Mouse (Mus musculus) midbrain, embryonic 15.5 days (tissue): Measurements from ENCODE around the gene Ctnnd2. TPM values are rescaled to one million over a fixed set of nuclear protein-coding genes. Genes with fewer than 3 reads are reported as not detected.

ENCODE experiments used
- ATAC-seq: fragments of 200-750 bp; cut with Nextera tagmentation; replicated peaks from 2 replicates; pipeline ENCODE4 v1.8.0; 2017; ENCODE audit warnings: moderate TSS enrichment
- H3K27ac ChIP-seq: fragments of 300-500 bp; sonication (generic); 2 replicates; pipeline ENCODE4 v1.5.1; 2015; ENCODE audit warnings: mild to moderate bottlenecking, inconsistent platforms
- H3K27me3 ChIP-seq: fragments of 300-500 bp; sonication (generic); replicated peaks from 2 replicates; pipeline ENCODE4 v1.6.1; 2015; ENCODE audit warnings: inconsistent platforms
- H3K36me3 ChIP-seq: fragments of 300-500 bp; sonication (generic); replicated peaks from 2 replicates; pipeline ENCODE4 v1.6.1; 2015; ENCODE audit warnings: inconsistent platforms
- H3K4me1 ChIP-seq: fragments of 300-500 bp; sonication (generic); 2 replicates; pipeline ENCODE4 v1.6.1; 2015; ENCODE audit warnings: inconsistent platforms
- H3K4me2 ChIP-seq: fragments of 300-500 bp; sonication (generic); 2 replicates; pipeline ENCODE4 v1.6.1; 2015; ENCODE audit warnings: inconsistent platforms, mild to moderate bottlenecking, moderate library complexity
- H3K4me3 ChIP-seq: fragments of 300-500 bp; sonication (generic); 2 replicates; pipeline ENCODE4 v1.5.1; 2015; ENCODE audit warnings: mild to moderate bottlenecking, inconsistent platforms
- H3K9ac ChIP-seq: fragments of 300-500 bp; sonication (generic); 2 replicates; pipeline ENCODE4 v1.6.1; 2015; ENCODE audit warnings: mild to moderate bottlenecking, inconsistent platforms
- H3K9me3 ChIP-seq: fragments of 300-500 bp; sonication (generic); 2 replicates; pipeline ENCODE4 v1.6.1; 2016; ENCODE audit warnings: inconsistent platforms
- WGBS: fragments of 180-500 bp; shearing (Covaris S2); methylation state at CpG from one replicate; pipeline ENCODE4 v1.1.7; 2015; ENCODE audit warnings: mixed read lengths; 5-methylcytosine and 5-hydroxymethylcytosine counted together
- polyA plus RNA-seq: library from polyadenylated mRNA; unstranded; fragments of >200 nt; fragmentation: Nextera tagmentation; extraction: Ambion mirVana; gene quantifications from 2 replicates; pipeline ENCODE4 v1.2.1, GENCODE M21; 2015

Gene Ctnnd2
- polyA plus RNA-seq, 1 experiment from 2014 or later, result 72.2 TPM

DNA sequence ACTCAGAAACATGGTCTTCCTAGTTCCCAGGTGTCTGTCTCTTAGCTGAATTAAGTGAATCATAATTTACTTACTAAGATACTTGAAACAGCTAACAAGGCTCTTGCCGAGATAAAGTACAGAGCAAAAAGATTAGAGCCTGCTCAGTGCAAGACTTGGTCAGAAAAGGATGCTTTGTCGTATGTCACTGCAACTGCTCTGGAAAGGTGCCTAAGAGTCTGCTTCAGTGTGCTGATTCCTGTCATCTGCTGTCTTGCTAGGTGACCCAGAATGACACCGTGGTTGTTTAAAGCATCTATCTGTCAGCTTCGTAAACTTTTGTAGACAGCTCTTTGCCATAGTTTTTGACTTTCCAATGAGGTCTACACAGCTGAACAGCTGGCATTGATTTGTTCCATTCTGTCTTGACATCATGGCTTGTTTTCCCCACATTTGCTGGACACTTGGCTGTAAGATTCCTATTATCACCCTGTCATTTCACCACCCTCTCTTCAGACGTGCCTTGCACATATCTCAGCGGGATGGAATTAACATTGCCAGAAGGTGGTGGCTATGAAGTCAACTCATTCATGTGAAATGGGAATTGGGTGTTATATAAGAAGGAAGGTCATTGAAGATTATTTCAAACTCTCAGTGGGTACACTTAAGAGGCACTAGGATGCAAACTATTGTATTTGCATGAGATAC lies 299.0 kb downstream of the Ctnnd2 start:
- no peaks in the 10 kb centered on the region for H3K27me3 ChIP-seq
- H3K4me3 ChIP-seq, result no peak overlapping the region
- no peak for ATAC-seq
- no peak overlapping the region for H3K4me2 ChIP-seq
- WGBS, result 74% methylated on average over 6 of the region's 6 CpGs
- H3K36me3 ChIP-seq, result no peaks in the 10 kb centered on the region
- peaks cover 16% of the 10 kb centered on the region for H3K4me1 ChIP-seq
- no peaks in the 10 kb centered on the region for H3K9me3 ChIP-seq
- H3K27ac ChIP-seq, result no peak overlapping the region
- no peak overlapping the region for H3K9ac ChIP-seq

DNA sequence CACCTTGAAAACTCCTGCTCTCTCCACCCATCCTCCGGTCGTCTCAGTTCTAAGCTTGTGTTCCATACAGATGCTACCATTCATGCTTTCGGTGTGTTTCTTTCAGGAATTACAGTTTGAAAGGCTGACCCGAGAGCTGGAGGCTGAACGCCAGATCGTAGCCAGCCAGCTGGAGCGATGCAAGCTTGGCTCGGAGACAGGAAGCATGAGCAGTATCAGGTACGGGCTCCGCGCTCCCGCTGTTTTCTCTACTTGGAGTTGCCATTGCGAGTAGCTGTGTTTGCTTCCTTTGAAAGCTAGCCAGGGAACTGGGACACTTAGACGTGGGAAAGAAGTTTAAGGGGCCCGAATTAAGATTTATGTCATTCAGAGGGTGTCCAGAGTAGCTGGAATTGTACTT lies 308.3 kb downstream of the Ctnnd2 start:
- Histone ChIP-seq H3K27ac (no peak overlapping the region), H3K27me3 (no peaks in the 10 kb centered on the region), H3K36me3 (no peaks in the 10 kb centered on the region), H3K4me2 (no peak overlapping the region), H3K9me3 (no peaks in the 10 kb centered on the region), H3K9ac (no peak overlapping the region), H3K4me3 (no peak overlapping the region), H3K4me1 (no peaks in the 10 kb centered on the region)
- no peak; the same call in 1 of the 2 replicates for ATAC-seq
- 68% methylated on average over 15 of the region's 15 CpGs for WGBS

DNA sequence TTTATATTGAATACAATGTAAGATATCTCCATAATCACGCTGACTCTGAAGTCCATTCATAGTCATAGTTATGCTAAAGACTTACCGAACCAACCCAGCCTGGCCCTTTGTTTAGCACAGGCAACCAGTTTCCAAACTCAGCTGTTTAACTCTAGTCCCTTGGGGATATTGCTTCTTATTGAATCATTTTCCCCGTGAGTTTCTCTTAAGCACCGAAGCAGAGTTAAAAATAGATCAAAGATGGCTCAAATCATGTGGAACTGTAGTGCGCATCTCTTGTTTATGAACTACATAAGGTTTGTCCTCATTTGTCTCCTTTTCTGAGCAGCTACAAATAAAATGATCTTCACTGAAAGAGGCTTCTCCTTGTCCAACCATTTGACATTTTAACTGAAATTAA lies 334.1 kb downstream of the Ctnnd2 start:
- Histone ChIP-seq H3K4me3 (no peak overlapping the region), H3K9ac (no peak overlapping the region), H3K27me3 (no peaks in the 10 kb centered on the region), H3K36me3 (no peaks in the 10 kb centered on the region), H3K9me3 (no peaks in the 10 kb centered on the region), H3K27ac (0 out of 2 replicates have a peak overlapping the region, but pooled peaks have one; percentile 32), H3K4me2 (no peak overlapping the region), H3K4me1 (peaks cover 3% of the 10 kb centered on the region)
- ATAC-seq, result no peak
- 40% methylated on average over 5 of the region's 5 CpGs for WGBS

GRCm38 (mm10) chr15:30512467-30512866 lies 340.1 kb downstream of the Ctnnd2 start:
- ATAC-seq, result 0 out of 2 replicates have a peak, but pooled peaks have one; percentile 28
- Histone ChIP-seq H3K9ac (no peak overlapping the region), H3K4me2 (no peak overlapping the region), H3K4me1 (peaks cover 20% of the 10 kb centered on the region), H3K9me3 (no peaks in the 10 kb centered on the region), H3K27me3 (no peaks in the 10 kb centered on the region), H3K36me3 (no peaks in the 10 kb centered on the region), H3K27ac (peak overlapping the region; percentile 27), H3K4me3 (no peak overlapping the region)
- 23% methylated on average over 3 of the region's 3 CpGs for WGBS

GRCm38 (mm10) chr15:30513122-30513521 lies 340.7 kb downstream of the Ctnnd2 start:
- H3K4me1 ChIP-seq, result peaks cover 20% of the 10 kb centered on the region
- H3K4me3 ChIP-seq, result no peak overlapping the region
- ATAC-seq, result 0 out of 2 replicates have a peak, but pooled peaks have one; percentile 40
- no peak overlapping the region for H3K9ac ChIP-seq
- no peaks in the 10 kb centered on the region for H3K27me3 ChIP-seq
- no peaks in the 10 kb centered on the region for H3K9me3 ChIP-seq
- no peaks in the 10 kb centered on the region for H3K36me3 ChIP-seq
- H3K27ac ChIP-seq, result 0 out of 2 replicates have a peak overlapping the region, but pooled peaks have one; percentile 24
- H3K4me2 ChIP-seq, result no peak overlapping the region

- Histone ChIP-seq H3K36me3 (no peaks in the 10 kb centered on the region), H3K4me2 (no peak overlapping the region), H3K27ac (peak overlapping the region; percentile 34; the same call in 1 of the 2 replicates), H3K4me1 (peaks cover 20% of the 10 kb centered on the region), H3K9ac (no peak overlapping the region), H3K9me3 (no peaks in the 10 kb centered on the region), H3K4me3 (no peak overlapping the region), H3K27me3 (no peaks in the 10 kb centered on the region)
- WGBS, result 29% methylated on average over 4 of the region's 4 CpGs
- ATAC-seq, result no peak; the same call in 1 of the 2 replicates
Measured at GRCm38 (mm10) chr15:30515425-30515824, 343.0 kb downstream of the Ctnnd2 start.

- Histone ChIP-seq H3K9me3 (no peaks in the 10 kb centered on the region), H3K4me1 (no peaks in the 10 kb centered on the region), H3K4me2 (no peak overlapping the region), H3K27ac (no peak overlapping the region), H3K36me3 (no peaks in the 10 kb centered on the region), H3K4me3 (no peak overlapping the region), H3K9ac (no peak overlapping the region), H3K27me3 (no peaks in the 10 kb centered on the region)
- 93% methylated on average over 5 of the region's 5 CpGs for WGBS
- ATAC-seq, result no peak
Measured at GRCm38 (mm10) chr15:30541459-30541858, 369.1 kb downstream of the Ctnnd2 start.

GRCm38 (mm10) chr15:30548263-30548662 lies 375.9 kb downstream of the Ctnnd2 start:
- no peak for ATAC-seq
- WGBS, result 76% methylated on average over 4 of the region's 4 CpGs
- Histone ChIP-seq H3K4me1 (no peaks in the 10 kb centered on the region), H3K27ac (no peak overlapping the region), H3K27me3 (no peaks in the 10 kb centered on the region), H3K4me3 (no peak overlapping the region), H3K36me3 (no peaks in the 10 kb centered on the region), H3K4me2 (no peak overlapping the region), H3K9me3 (no peaks in the 10 kb centered on the region), H3K9ac (no peak overlapping the region)

GRCm38 (mm10) chr15:30550956-30551355 lies 378.6 kb downstream of the Ctnnd2 start:
- Histone ChIP-seq H3K9ac (no peak overlapping the region), H3K4me2 (no peak overlapping the region), H3K27me3 (no peaks in the 10 kb centered on the region), H3K9me3 (no peaks in the 10 kb centered on the region), H3K36me3 (no peaks in the 10 kb centered on the region), H3K4me3 (no peak overlapping the region), H3K27ac (no peak overlapping the region), H3K4me1 (no peaks in the 10 kb centered on the region)
- 87% methylated on average over 12 of the region's 12 CpGs for WGBS
- no peak for ATAC-seq

- ATAC-seq, result no peak
- no peaks in the 10 kb centered on the region for H3K9me3 ChIP-seq
- WGBS, result 85% methylated on average over 2 of the region's 2 CpGs
- H3K36me3 ChIP-seq, result no peaks in the 10 kb centered on the region
- no peak overlapping the region for H3K4me2 ChIP-seq
- H3K27me3 ChIP-seq, result no peaks in the 10 kb centered on the region
- H3K4me1 ChIP-seq, result no peaks in the 10 kb centered on the region
- no peak overlapping the region for H3K4me3 ChIP-seq
- no peak overlapping the region for H3K9ac ChIP-seq
- H3K27ac ChIP-seq, result no peak overlapping the region
Measured at GRCm38 (mm10) chr15:30553910-30554406, 381.6 kb downstream of the Ctnnd2 start.

DNA sequence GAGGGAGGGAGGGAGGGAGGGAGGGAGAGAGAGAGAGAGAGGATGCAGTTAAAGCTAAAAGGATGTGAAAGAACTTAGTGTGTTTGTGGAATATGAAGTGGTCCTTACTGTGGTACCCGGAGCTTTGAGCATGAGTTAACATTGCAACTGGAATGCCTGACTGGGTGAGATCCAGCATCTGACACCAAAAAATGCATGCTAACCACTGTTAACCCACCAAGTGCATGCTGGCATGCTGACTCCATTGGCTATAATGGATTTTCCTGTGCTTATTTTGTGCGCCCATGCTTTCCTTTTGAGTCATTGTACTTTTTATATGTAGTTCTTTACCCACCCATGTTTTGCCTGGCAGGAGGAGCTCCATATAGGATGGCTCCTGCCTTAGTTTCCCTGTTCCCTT lies 383.4 kb downstream of the Ctnnd2 start:
- H3K9me3 ChIP-seq, result no peaks in the 10 kb centered on the region
- H3K27me3 ChIP-seq, result no peaks in the 10 kb centered on the region
- no peak overlapping the region for H3K4me3 ChIP-seq
- no peaks in the 10 kb centered on the region for H3K4me1 ChIP-seq
- no peak overlapping the region for H3K4me2 ChIP-seq
- H3K27ac ChIP-seq, result no peak overlapping the region
- ATAC-seq, result no peak
- no peak overlapping the region for H3K9ac ChIP-seq
- WGBS, result 95% methylated on average over 2 of the region's 2 CpGs
- H3K36me3 ChIP-seq, result no peaks in the 10 kb centered on the region

DNA sequence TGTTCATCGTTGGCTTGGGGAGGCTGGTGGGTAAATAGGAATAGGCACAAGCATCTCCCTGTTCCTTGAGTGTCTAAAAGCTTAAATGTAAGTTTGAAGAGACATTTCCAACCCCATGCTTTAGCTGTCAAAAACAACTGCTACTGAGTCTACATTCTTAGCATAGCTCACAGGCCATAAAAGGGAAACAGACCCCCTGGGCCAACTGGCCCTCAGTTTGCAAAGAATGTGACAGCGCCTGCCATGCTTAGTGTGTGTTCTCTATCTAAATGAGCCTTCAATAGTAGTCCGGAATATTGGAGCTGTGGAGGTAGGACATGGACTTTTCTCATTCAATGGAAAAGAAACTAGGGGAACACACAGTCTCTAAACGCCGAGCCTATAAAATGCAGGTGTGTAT lies 390.0 kb downstream of the Ctnnd2 start:
- no peaks in the 10 kb centered on the region for H3K4me1 ChIP-seq
- H3K9ac ChIP-seq, result no peak overlapping the region
- no peaks in the 10 kb centered on the region for H3K9me3 ChIP-seq
- WGBS, result 89% methylated on average over 5 of the region's 5 CpGs
- H3K4me3 ChIP-seq, result no peak overlapping the region
- ATAC-seq, result no peak
- no peaks in the 10 kb centered on the region for H3K36me3 ChIP-seq
- no peaks in the 10 kb centered on the region for H3K27me3 ChIP-seq
- H3K27ac ChIP-seq, result no peak overlapping the region
- no peak overlapping the region for H3K4me2 ChIP-seq

- Histone ChIP-seq H3K36me3 (no peaks in the 10 kb centered on the region), H3K27ac (no peak overlapping the region)
Measured at GRCm38 (mm10) chr15:30564594-30564993, 392.2 kb downstream of the Ctnnd2 start.

More at GRCm38 (mm10) chr15:30564594-30564993, 392.2 kb downstream of the Ctnnd2 start:
- 93% methylated on average over 2 of the region's 2 CpGs for WGBS
- no peak overlapping the region for H3K4me3 ChIP-seq
- H3K27me3 ChIP-seq, result no peaks in the 10 kb centered on the region
- H3K4me2 ChIP-seq, result no peak overlapping the region
- no peak overlapping the region for H3K9ac ChIP-seq
- ATAC-seq, result no peak
- H3K4me1 ChIP-seq, result no peaks in the 10 kb centered on the region
- H3K9me3 ChIP-seq, result no peaks in the 10 kb centered on the region; the same call in 1 of the 2 replicates
